Mouse (Mus musculus) E14TG2a.4 (cell line): ENCODE data around the gene App.

Experiments used
- CTCF ChIP-seq: conservative IDR thresholded peaks from 2 replicates; pipeline ENCODE4 v1.5.1; 2014; ENCODE audit warnings: low read length
- NANOG ChIP-seq: IDR thresholded peaks from 2 replicates; pipeline ENCODE4 v1.6.1; 2014; ENCODE audit warnings: borderline replicate concordance, low read length, mixed read lengths

DNA sequence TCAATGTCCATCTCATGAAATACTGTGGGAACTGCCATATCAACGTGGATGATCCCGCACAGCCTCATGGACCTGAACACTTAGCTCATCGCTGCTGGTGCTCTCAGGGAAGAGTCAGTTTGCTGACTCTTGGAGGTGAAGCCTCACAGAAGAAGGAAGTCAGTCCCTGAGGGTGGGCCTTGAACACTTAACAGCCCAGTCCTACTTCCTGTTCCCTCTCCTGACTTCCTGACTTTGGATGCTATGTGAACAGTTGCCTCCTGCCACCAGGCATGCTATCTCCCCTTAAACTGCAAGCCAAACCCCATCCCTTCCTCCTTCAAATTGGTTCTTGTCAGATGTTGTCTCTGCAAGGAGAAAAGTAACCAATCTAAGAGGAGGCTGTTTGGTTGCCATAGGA is 188.2 kb downstream of the App start:
- no peak for TF ChIP-seq CTCF
- no peak for TF ChIP-seq NANOG
